Mouse (Mus musculus): Measurements from ENCODE around the gene Tmbim1. TPM values are rescaled to one million over a fixed set of nuclear protein-coding genes. Genes with fewer than 3 reads are reported as not detected.

Gene Tmbim1
- polyA plus RNA-seq, 1 experiment from 2014 or later = 42.0 TPM

- ATAC-seq (ENCODE audit: extremely low read depth, insufficient number of reproducible peaks, low FRiP score, low TSS enrichment) = no peak
- no peak overlapping the region for H3K9ac ChIP-seq
- no peak overlapping the region for H3K4me2 ChIP-seq
- no peaks in the 10 kb centered on the region for H3K27me3 ChIP-seq (replicated peaks)
- peaks cover 36% of the 10 kb centered on the region for H3K4me1 ChIP-seq
- H3K9me3 ChIP-seq = no peaks in the 10 kb centered on the region
- 83% methylated on average over 8 of the region's 8 CpGs for WGBS
- H3K36me3 ChIP-seq = peaks cover 55% of the 10 kb centered on the region
- no peak overlapping the region for H3K27ac ChIP-seq (replicated peaks)
- H3K4me3 ChIP-seq = no peak overlapping the region
Measured at GRCm38 (mm10) chr1:74268750-74269149, 36.7 kb downstream of the Tmbim1 start.

GRCm38 (mm10) chr1:74262510-74262909, 42.9 kb downstream of the Tmbim1 start:
- ATAC-seq (ENCODE audit: extremely low read depth, insufficient number of reproducible peaks, low FRiP score, low TSS enrichment) = no peak

GRCm38 (mm10) chr1:74256782-74257181, 48.6 kb downstream of the Tmbim1 start:
- Histone ChIP-seq H3K27ac (replicated peaks) (peak overlapping the region; percentile 71), H3K9ac (no peak overlapping the region; the same call in 1 of the 2 replicates)

More at GRCm38 (mm10) chr1:74262510-74262909, 42.9 kb downstream of the Tmbim1 start:
- peaks cover 4% of the 10 kb centered on the region; the same call in 1 of the 2 replicates for H3K4me1 ChIP-seq
- H3K4me3 ChIP-seq = no peak overlapping the region
- no peak overlapping the region for H3K4me2 ChIP-seq
- no peaks in the 10 kb centered on the region for H3K9me3 ChIP-seq
- H3K9ac ChIP-seq = no peak overlapping the region
- H3K36me3 ChIP-seq = peaks cover 99% of the 10 kb centered on the region
- 76% methylated on average over 6 of the region's 6 CpGs for WGBS
- H3K27ac ChIP-seq (replicated peaks) = no peak overlapping the region
- H3K27me3 ChIP-seq (replicated peaks) = no peaks in the 10 kb centered on the region

GRCm38 (mm10) chr1:74255704-74256345, 49.6 kb downstream of the Tmbim1 start:
- Histone ChIP-seq H3K4me2 (no peak overlapping the region), H3K27me3 (replicated peaks) (no peaks in the 10 kb centered on the region), H3K27ac (replicated peaks) (peak overlapping the region; percentile 71; the same call in 1 of the 2 replicates), H3K36me3 (peaks cover 99% of the 10 kb centered on the region), H3K9ac (no peak overlapping the region), H3K9me3 (no peaks in the 10 kb centered on the region), H3K4me1 (peaks cover 30% of the 10 kb centered on the region), H3K4me3 (no peak overlapping the region)
- ATAC-seq (ENCODE audit: extremely low read depth, insufficient number of reproducible peaks, low FRiP score, low TSS enrichment) = no peak
- WGBS = 92% methylated on average over 8 of the region's 8 CpGs

More at GRCm38 (mm10) chr1:74256782-74257181, 48.6 kb downstream of the Tmbim1 start:
- Histone ChIP-seq H3K9me3 (no peaks in the 10 kb centered on the region), H3K36me3 (peaks cover 99% of the 10 kb centered on the region), H3K4me2 (no peak overlapping the region), H3K4me3 (no peak overlapping the region), H3K4me1 (peaks cover 30% of the 10 kb centered on the region), H3K27me3 (replicated peaks) (no peaks in the 10 kb centered on the region)
- no peak; the same call in 1 of the 2 replicates for ATAC-seq (ENCODE audit: extremely low read depth, insufficient number of reproducible peaks, low FRiP score, low TSS enrichment)
- WGBS = 27% methylated on average over 4 of the region's 4 CpGs

- ATAC-seq (ENCODE audit: extremely low read depth, insufficient number of reproducible peaks, low FRiP score, low TSS enrichment) = no peak
- H3K4me1 ChIP-seq = peaks cover 61% of the 10 kb centered on the region
- H3K9me3 ChIP-seq = no peaks in the 10 kb centered on the region
- peak overlapping the region; percentile 3; the same call in 1 of the 2 replicates for H3K9ac ChIP-seq
- peak overlapping the region; percentile 92 for H3K27ac ChIP-seq (replicated peaks)
- H3K4me3 ChIP-seq = no peak overlapping the region
- H3K36me3 ChIP-seq = peaks cover 88% of the 10 kb centered on the region
- no peak overlapping the region for H3K4me2 ChIP-seq
- no peaks in the 10 kb centered on the region for H3K27me3 ChIP-seq (replicated peaks)
- 81% methylated on average over 4 of the region's 4 CpGs for WGBS
Measured at GRCm38 (mm10) chr1:74250096-74250495, 55.3 kb downstream of the Tmbim1 start.

- 62% methylated on average over 5 of the region's 5 CpGs for WGBS
- Histone ChIP-seq H3K4me1 (peaks cover 67% of the 10 kb centered on the region), H3K27me3 (replicated peaks) (no peaks in the 10 kb centered on the region), H3K9ac (peak overlapping the region; percentile 56), H3K27ac (replicated peaks) (peak overlapping the region; percentile 92), H3K9me3 (no peaks in the 10 kb centered on the region), H3K4me2 (peak overlapping the region; percentile 5; the same call in 1 of the 2 replicates), H3K4me3 (no peak overlapping the region), H3K36me3 (peaks cover 82% of the 10 kb centered on the region)
- no peak for ATAC-seq (ENCODE audit: extremely low read depth, insufficient number of reproducible peaks, low FRiP score, low TSS enrichment)
Measured at GRCm38 (mm10) chr1:74249331-74249980, 56.0 kb downstream of the Tmbim1 start.

GRCm38 (mm10) chr1:74248799-74249198, 56.6 kb downstream of the Tmbim1 start:
- H3K9me3 ChIP-seq = no peaks in the 10 kb centered on the region
- H3K4me1 ChIP-seq = peaks cover 68% of the 10 kb centered on the region
- peak overlapping the region; percentile 92 for H3K27ac ChIP-seq (replicated peaks)
- H3K9ac ChIP-seq = peak overlapping the region; percentile 56; the same call in 1 of the 2 replicates
- H3K4me2 ChIP-seq = 0 out of 2 replicates have a peak overlapping the region, but pooled peaks have one; percentile 5
- H3K27me3 ChIP-seq (replicated peaks) = no peaks in the 10 kb centered on the region
- peaks cover 75% of the 10 kb centered on the region for H3K36me3 ChIP-seq
- H3K4me3 ChIP-seq = no peak overlapping the region
- ATAC-seq (ENCODE audit: extremely low read depth, insufficient number of reproducible peaks, low FRiP score, low TSS enrichment) = no peak
- WGBS = 36% methylated on average over 1 of the region's 1 CpGs

GRCm38 (mm10) chr1:74245525-74245924, 59.9 kb downstream of the Tmbim1 start:
- H3K9me3 ChIP-seq = no peaks in the 10 kb centered on the region
- H3K4me3 ChIP-seq = no peak overlapping the region
- no peak overlapping the region for H3K27ac ChIP-seq (replicated peaks)
- no peak overlapping the region for H3K9ac ChIP-seq
- H3K4me1 ChIP-seq = peaks cover 91% of the 10 kb centered on the region
- H3K36me3 ChIP-seq = peaks cover 52% of the 10 kb centered on the region
- no peaks in the 10 kb centered on the region for H3K27me3 ChIP-seq (replicated peaks)
- H3K4me2 ChIP-seq = no peak overlapping the region
- ATAC-seq (ENCODE audit: extremely low read depth, insufficient number of reproducible peaks, low FRiP score, low TSS enrichment) = no peak
- 76% methylated on average over 2 of the region's 2 CpGs for WGBS

- 48% methylated on average over 4 of the region's 4 CpGs for WGBS
- 0 out of 2 replicates have a peak overlapping the region, but pooled peaks have one; percentile 91 for H3K4me3 ChIP-seq
- H3K9me3 ChIP-seq = no peaks in the 10 kb centered on the region
- peaks cover 82% of the 10 kb centered on the region for H3K4me1 ChIP-seq
- H3K27ac ChIP-seq (replicated peaks) = peak overlapping the region; percentile 95
- H3K36me3 ChIP-seq = peaks cover 15% of the 10 kb centered on the region
- peak overlapping the region; percentile 99 for H3K9ac ChIP-seq
- peak overlapping the region; percentile 84 for H3K4me2 ChIP-seq
- H3K27me3 ChIP-seq (replicated peaks) = no peaks in the 10 kb centered on the region
- ATAC-seq (ENCODE audit: extremely low read depth, insufficient number of reproducible peaks, low FRiP score, low TSS enrichment) = no peak
Measured at GRCm38 (mm10) chr1:74240832-74241231, 64.6 kb downstream of the Tmbim1 start.

GRCm38 (mm10) chr1:74240311-74240710, 65.1 kb downstream of the Tmbim1 start:
- no peaks in the 10 kb centered on the region for H3K27me3 ChIP-seq (replicated peaks)
- H3K9ac ChIP-seq = peak overlapping the region; percentile 99
- H3K4me2 ChIP-seq = peak overlapping the region; percentile 84
- ATAC-seq (ENCODE audit: extremely low read depth, insufficient number of reproducible peaks, low FRiP score, low TSS enrichment) = no peak
- H3K27ac ChIP-seq (replicated peaks) = peak overlapping the region; percentile 95
- H3K9me3 ChIP-seq = no peaks in the 10 kb centered on the region
- H3K36me3 ChIP-seq = peaks cover 14% of the 10 kb centered on the region; the same call in 1 of the 2 replicates
- H3K4me1 ChIP-seq = peaks cover 78% of the 10 kb centered on the region
- peak overlapping the region; percentile 91; the same call in 1 of the 2 replicates for H3K4me3 ChIP-seq
- WGBS = 16% methylated on average over 6 of the region's 6 CpGs

- Histone ChIP-seq H3K36me3 (peaks cover 14% of the 10 kb centered on the region; the same call in 1 of the 2 replicates), H3K9me3 (no peaks in the 10 kb centered on the region), H3K4me3 (peak overlapping the region; percentile 91), H3K27me3 (replicated peaks) (no peaks in the 10 kb centered on the region), H3K4me1 (peaks cover 71% of the 10 kb centered on the region), H3K4me2 (peak overlapping the region; percentile 84), H3K27ac (replicated peaks) (peak overlapping the region; percentile 95), H3K9ac (peak overlapping the region; percentile 99)
- WGBS = 19% methylated on average over 11 of the region's 11 CpGs
- ATAC-seq (ENCODE audit: extremely low read depth, insufficient number of reproducible peaks, low FRiP score, low TSS enrichment) = no peak
Measured at GRCm38 (mm10) chr1:74239618-74240017, 65.8 kb downstream of the Tmbim1 start.
